Mouse (Mus musculus) layer of hippocampus, adult 8-10 months (tissue): ENCODE data around the gene 1700017B05Rik. TPM values are rescaled to one million over a fixed set of nuclear protein-coding genes. Genes with fewer than 3 reads are reported as not detected.
"Not testable (repeated sequence)": the region's sequence is repeated elsewhere in the genome, so short reads cannot be mapped to it uniquely, and the experiment has no call there.

Experiments
- DNase-seq, 2 experiments: peaks; one replicate each; pipeline ENCODE4 v3.0.0; 2022; ENCODE audit warnings: low spot score in 2 of 2
- total RNA-seq, 4 experiments: library from RNA; stranded (reverse); gene quantifications; 2 replicates each; pipeline ENCODE4 v1.2.4; 2022

The 1700017B05Rik gene
- total RNA-seq: 10 to 100 TPM; 25.0 to 43.8 (median 34.1) TPM

- peak in 1 of 2 experiments; percentile 54 for DNase-seq
These were observed at the start of gene 1700017B05Rik for GRCm38 (mm10) chr9:57261913-57262794. Gene 1700017B05Rik, minus strand, starts transcription at chr9:57262612.

DNA sequence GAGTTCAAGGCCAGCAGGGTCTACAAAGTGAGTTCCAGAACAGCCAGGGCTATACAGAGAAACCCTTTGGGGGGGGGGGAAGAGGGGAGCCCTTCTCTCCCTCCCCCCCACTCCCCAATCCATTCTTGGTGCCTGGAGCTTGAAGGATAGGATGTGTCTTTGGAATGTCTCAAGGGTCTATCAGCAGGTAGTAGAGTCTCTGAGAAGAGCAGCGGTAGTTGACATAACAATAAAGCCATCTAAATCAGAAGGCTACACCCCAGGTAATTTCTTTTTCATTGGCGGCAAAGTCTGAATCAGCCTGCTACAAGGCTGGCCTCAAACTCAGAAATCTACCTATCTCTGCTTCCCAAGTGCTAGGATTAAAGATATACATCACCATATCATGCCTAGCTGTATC lies 48.5 kb upstream of the 1700017B05Rik start:
- no peak for DNase-seq

GRCm38 (mm10) chr9:57309353-57309752 lies 46.9 kb upstream of the 1700017B05Rik start:
- no peak for DNase-seq

GRCm38 (mm10) chr9:57307456-57307855 lies 45.0 kb upstream of the 1700017B05Rik start:
- DNase-seq: no peak

GRCm38 (mm10) chr9:57304716-57305115 lies 42.3 kb upstream of the 1700017B05Rik start:
- not testable (repeated sequence) for DNase-seq

- DNase-seq: no peak
These were observed 41.8 kb upstream of the 1700017B05Rik start for GRCm38 (mm10) chr9:57304251-57304650.

DNA sequence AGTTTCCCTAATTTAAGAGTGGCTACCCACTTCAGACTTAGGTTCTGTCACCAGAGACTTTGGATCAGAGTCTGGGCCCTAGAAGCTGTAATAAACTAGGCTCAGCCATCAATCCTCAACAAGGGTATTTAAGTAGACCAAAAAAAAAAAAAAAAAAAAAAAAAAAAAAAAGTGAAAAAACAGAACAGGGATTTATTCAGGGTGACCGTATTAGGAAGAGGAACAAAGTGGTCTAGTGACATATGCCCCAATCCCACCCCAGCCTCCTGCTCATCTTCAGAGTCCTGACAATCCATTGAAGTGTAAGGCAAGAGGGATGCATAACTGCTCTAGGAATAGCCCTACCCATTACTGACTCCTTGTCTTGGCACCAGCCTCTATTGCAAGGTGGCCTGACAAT lies 40.9 kb upstream of the 1700017B05Rik start:
- DNase-seq: no peak

DNA sequence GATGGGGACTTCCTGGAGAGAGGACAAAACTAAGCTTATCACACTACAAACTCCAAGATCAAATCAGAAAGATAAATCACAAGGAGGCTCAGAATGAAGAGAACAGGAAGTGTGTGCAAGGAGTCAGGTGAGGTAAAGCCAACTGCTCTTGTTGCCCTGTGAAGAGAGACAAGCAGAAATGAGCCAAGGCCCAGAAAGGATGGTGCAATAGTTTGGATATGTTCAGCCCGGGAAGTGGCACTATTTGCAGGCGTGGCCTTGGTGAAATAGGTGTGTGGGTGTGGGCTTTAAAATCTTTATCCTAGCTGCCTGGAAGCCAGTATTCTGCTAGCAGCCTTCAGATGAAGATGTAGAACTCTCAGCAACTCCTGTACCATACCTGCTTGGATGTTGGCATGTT lies 38.4 kb upstream of the 1700017B05Rik start:
- DNase-seq: no peak

DNA sequence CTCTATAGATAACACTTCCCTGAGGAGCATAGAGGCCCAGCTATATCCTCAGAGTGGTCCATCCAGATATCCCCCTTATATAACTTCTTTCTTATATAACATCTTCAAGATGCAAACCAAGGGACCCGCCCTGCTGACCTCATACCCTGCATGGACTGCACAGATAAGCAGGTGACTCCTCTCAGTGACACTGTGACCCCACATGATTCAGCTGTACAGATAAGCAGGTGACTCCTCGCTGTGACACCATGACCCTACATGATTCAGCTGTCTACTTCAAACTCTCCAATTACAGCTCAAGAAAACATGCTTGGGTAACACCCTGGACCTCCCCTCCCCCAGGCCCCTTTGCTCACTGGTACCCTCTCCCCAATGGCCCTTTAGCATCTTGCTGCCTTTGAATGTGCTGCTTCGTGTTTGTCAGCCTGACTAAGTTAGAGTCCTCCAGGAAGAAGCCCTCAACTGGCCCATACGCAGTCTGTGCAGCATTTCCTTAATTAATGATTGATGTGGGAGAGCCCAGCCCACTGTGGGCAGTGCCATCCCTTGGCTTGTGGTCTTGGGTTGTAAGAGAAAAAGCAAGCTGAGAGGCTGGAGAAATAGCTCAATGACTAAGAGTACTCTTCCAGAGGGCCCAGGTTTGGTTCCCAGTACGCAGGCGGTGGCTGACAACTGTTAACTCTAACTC lies 37.5 kb upstream of the 1700017B05Rik start:
- DNase-seq: no peak

- DNase-seq: no peak
These were observed 35.5 kb upstream of the 1700017B05Rik start for GRCm38 (mm10) chr9:57297938-57298337.

DNA sequence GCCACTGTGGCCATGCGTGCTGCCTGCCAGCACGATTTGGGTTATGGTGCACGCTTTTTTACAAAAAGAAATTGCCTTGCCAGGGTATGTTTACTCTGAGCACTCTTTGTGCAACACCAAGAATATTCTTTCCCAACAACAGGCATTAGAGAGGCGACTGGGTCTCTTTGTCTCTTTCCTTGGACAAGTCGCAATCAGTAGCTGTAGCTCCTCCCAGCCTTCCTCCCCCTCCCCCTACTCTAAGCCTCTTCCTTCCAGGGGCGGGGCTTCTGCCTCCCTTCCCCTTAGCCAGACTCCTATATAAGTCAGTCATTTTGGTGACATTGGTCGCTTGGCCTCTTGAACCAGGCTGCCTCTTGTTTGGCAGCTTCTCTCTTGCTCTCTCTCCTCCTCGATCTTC lies 33.9 kb upstream of the 1700017B05Rik start:
- no peak for DNase-seq

DNA sequence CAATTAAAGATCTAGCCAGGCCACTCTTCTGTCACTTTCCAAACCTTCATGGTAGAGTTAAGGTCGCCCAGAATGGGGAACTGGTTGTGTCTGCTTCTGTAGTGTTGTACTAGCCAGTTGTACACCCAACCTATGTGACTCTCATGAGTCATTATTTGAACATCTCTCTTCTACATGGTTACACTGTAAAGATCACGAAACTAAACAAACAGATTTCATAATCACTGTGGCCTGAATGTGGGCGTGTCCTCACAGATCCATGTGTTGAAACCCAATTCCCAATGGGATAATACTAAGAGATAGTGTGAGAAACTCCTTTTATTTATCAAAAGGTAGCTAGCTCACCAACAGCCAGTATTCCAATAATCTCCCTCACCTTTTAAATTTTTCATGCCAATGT lies 33.3 kb upstream of the 1700017B05Rik start:
- DNase-seq: no peak

GRCm38 (mm10) chr9:57294905-57295304 lies 32.5 kb upstream of the 1700017B05Rik start:
- no peak for DNase-seq

DNA sequence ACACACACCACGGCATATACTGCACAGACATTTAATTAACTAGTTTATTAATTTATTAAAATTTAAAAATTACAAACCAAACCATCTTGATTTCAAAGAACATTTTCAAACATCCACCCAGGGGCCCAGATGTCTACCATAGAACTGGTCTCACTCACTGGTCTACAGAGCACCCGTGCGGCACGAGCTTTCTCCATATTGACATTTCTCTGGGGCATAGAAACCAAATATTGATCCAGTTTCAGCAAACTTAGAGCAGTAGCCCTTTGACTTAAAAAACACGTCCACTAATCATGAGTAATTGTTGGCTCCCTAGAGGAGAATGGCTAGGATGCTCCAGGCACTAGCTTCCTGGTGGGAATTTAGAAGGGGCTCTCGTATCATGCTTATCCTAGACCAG lies 24.8 kb upstream of the 1700017B05Rik start:
- no peak for DNase-seq

- DNase-seq: no peak
These were observed 20.9 kb upstream of the 1700017B05Rik start for GRCm38 (mm10) chr9:57283311-57283710.

GRCm38 (mm10) chr9:57282686-57283085 lies 20.3 kb upstream of the 1700017B05Rik start:
- DNase-seq: no peak

DNA sequence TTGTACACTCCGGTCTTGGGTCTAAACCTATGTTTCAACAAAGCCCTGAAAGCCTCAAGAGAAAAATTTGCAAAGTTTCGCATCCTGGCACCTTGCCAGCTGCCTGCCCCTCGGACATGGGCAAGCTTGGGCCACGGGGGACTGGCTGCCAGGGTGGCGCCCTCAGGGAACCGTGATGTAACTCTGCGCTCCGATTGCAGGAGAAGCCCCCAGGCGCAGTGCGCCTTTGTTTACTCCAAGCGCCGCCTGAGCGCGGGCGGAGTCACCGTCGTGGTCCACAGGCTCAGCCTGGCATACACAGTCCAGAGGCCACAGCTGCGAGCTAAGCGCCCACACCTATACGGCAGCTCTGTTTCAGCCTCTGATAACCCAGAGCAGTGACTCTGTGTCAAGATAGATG lies 19.1 kb upstream of the 1700017B05Rik start:
- no peak for DNase-seq

GRCm38 (mm10) chr9:57279441-57279840 lies 17.0 kb upstream of the 1700017B05Rik start:
- no peak for DNase-seq

DNA sequence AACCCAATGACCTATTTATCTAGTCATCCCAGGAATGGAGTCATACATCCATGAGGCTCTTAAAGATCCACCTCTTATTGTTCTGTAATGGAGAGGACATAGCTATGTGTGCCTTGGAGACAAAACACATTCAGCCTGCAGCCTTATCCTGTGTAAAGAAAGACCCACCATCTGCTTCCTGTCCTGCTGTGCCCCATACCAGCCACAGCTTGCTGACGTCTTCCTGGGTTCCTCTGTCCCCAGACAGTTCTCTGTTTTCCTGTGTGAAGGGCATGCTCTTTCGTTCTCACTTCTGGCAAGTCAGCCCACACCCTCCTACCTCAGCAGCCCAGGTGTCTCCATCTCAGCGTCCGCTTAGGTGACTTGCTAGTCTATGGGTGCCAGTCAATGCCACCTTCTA lies 15.9 kb upstream of the 1700017B05Rik start:
- no peak for DNase-seq

- peak in 1 of 2 experiments; percentile 43 for DNase-seq
These were observed 13.9 kb upstream of the 1700017B05Rik start for GRCm38 (mm10) chr9:57276311-57276710.

DNA sequence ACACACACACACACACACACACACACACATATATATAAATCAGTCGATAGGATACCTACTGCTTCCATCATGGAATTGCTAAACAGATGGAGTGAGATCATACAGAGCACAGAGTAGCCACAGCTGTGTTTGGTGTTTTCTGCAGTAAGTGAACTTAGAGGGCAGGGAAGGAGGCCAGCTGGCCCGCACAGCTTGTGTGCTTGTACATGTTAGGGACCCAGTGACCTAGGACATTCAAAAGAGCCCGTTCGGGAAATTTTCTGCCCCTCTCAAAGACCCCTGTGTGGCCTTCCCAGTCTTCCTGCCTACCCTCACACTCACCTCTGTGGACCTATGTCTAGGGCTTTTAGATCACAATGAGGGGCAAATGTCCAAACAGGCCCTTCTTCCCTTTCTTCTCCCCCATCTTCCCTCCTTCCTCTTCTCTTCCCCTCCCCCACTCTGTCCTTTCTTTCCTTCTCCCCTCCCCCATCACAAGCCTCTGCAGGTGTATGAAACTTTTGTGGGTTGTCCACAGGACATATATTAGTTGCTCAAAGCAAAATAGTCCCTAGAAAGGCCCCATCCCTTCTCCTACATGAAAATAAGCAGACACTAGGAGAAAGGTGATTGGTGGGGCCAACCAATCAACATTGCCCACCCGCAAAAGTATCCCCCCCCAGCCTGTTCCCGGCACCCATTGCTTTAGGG lies 11.5 kb upstream of the 1700017B05Rik start:
- no peak for DNase-seq
